Mouse (Mus musculus): ENCODE results near the gene Fam120b. TPM values are rescaled to one million over a fixed set of nuclear protein-coding genes. Genes with fewer than 3 reads are reported as not detected.

Fam120b gene
- total and polyA plus RNA-seq, 3 experiments = 17.2 to 19.5 (median 18.1) TPM

- dilution Hi-C loops (cut with MboI; ENCODE audit: extremely low pct_ligation_motif_present, extremely low pct_unique_long_range_greater_than_20kb, low sequenced_read_pairs) (no loop called here), in situ Hi-C loops (cut with MboI; ENCODE audit: low pct_ligation_motif_present, low pct_unique_long_range_greater_than_20kb, low sequenced_read_pairs) (no loop called here)
- H3K27ac ChIP-seq (ENCODE audit: insufficient read depth, low read depth) = no peak overlapping the region
- DNase-seq (ENCODE audit: extremely low read depth) = no peak
- no peaks in the 10 kb centered on the region for H3K36me3 ChIP-seq (replicated peaks in 1 of 2; ENCODE audit: control insufficient read depth in 1 of 2, insufficient read depth in 1 of 2, low read length in 1 of 2)
- TF ChIP-seq MAX (IDR thresholded peaks at IDR 0.05; ENCODE audit: low read length) = no peak
- TF ChIP-seq MXI1 (IDR thresholded peaks at IDR 0.05; ENCODE audit: low read depth, low read length) = no peak
- no peak for TF ChIP-seq PAX5 (IDR thresholded peaks at IDR 0.05; ENCODE audit: low read length)
- TF ChIP-seq RCOR1 (conservative IDR thresholded peaks at IDR 0.05; ENCODE audit: low read depth, low read length) = no peak
- TF ChIP-seq NELFE (IDR thresholded peaks at IDR 0.05; ENCODE audit: low read depth, low read length) = no peak
- TF ChIP-seq MYC (IDR thresholded peaks at IDR 0.05; ENCODE audit: low read depth, low read length) = no peak
- no peak for TF ChIP-seq GABPA (IDR thresholded peaks at IDR 0.05; ENCODE audit: insufficient replicate concordance, low read depth, low read length)
- no peak for TF ChIP-seq IRF4 (IDR thresholded peaks at IDR 0.05; ENCODE audit: low read depth, low read length)
- no peak for TF ChIP-seq POLR2AphosphoS2 (IDR thresholded peaks at IDR 0.05; ENCODE audit: low read depth, low read length)
- TF ChIP-seq CHD2 (IDR thresholded peaks at IDR 0.05; ENCODE audit: low read length) = no peak
- no peak overlapping the region for H3K4me3 ChIP-seq (replicated peaks in 1 of 3; ENCODE audit: low read depth in 2 of 3, low read length in 2 of 3, poor library complexity in 1 of 3)
- no peak overlapping the region for H3K4me2 ChIP-seq (ENCODE audit: insufficient read depth, low read depth, poor library complexity, severe bottlenecking)
- no peaks in the 10 kb centered on the region for H3K9me3 ChIP-seq (replicated peaks; ENCODE audit: low read length)
- peaks cover 7 to 21% of the 10 kb centered on the region in 2 experiments for H3K4me1 ChIP-seq (ENCODE audit: control insufficient read depth in 1 of 2, insufficient read depth in 2 of 2)
- H3K79me2 ChIP-seq (replicated peaks; ENCODE audit: control insufficient read depth, extremely low read depth, insufficient read depth, poor library complexity, severe bottlenecking) = no peaks in the 10 kb centered on the region
- H3K27me3 ChIP-seq (replicated peaks) = peaks cover 67% of the 10 kb centered on the region
- no peak overlapping the region for H3K9ac ChIP-seq (ENCODE audit: insufficient read depth, low read depth)
Observed at GRCm38 (mm10) chr17:15372931-15373652, 22.9 kb upstream of the Fam120b start.

- Histone ChIP-seq H3K27me3 (replicated peaks) (peaks cover 77% of the 10 kb centered on the region), H3K4me2 (ENCODE audit: insufficient read depth, low read depth, poor library complexity, severe bottlenecking) (peak overlapping the region; percentile 99), H3K4me1 (ENCODE audit: control insufficient read depth in 1 of 2, insufficient read depth in 2 of 2) (peaks cover 7 to 21% of the 10 kb centered on the region in 2 experiments), H3K4me3 (replicated peaks in 1 of 3; ENCODE audit: low read depth in 2 of 3, low read length in 2 of 3, poor library complexity in 1 of 3) (peak overlapping the region in 2 of 3 experiments; percentile 55 to 72), H3K27ac (ENCODE audit: insufficient read depth, low read depth) (no peak overlapping the region), H3K9ac (ENCODE audit: insufficient read depth, low read depth) (no peak overlapping the region), H3K36me3 (replicated peaks in 1 of 2; ENCODE audit: control insufficient read depth in 1 of 2, insufficient read depth in 1 of 2, low read length in 1 of 2) (no peaks in the 10 kb centered on the region), H3K79me2 (replicated peaks; ENCODE audit: control insufficient read depth, extremely low read depth, insufficient read depth, poor library complexity, severe bottlenecking) (no peaks in the 10 kb centered on the region), H3K9me3 (replicated peaks; ENCODE audit: low read length) (no peaks in the 10 kb centered on the region)
- no peak for DNase-seq (ENCODE audit: extremely low read depth)
- in situ Hi-C loops (cut with MboI; ENCODE audit: low pct_ligation_motif_present, low pct_unique_long_range_greater_than_20kb, low sequenced_read_pairs) = no loop called here
- dilution Hi-C loops (cut with MboI; ENCODE audit: extremely low pct_ligation_motif_present, extremely low pct_unique_long_range_greater_than_20kb, low sequenced_read_pairs) = no loop called here
- TF ChIP-seq SIN3A (IDR thresholded peaks at IDR 0.05; ENCODE audit: low read length) (no peak), MXI1 (IDR thresholded peaks at IDR 0.05; ENCODE audit: low read depth, low read length) (no peak), IRF4 (IDR thresholded peaks at IDR 0.05; ENCODE audit: low read depth, low read length) (no peak), MYC (IDR thresholded peaks at IDR 0.05; ENCODE audit: low read depth, low read length) (no peak), EP300 (IDR thresholded peaks at IDR 0.05; ENCODE audit: low read length) (no peak), ZMIZ1 (IDR thresholded peaks at IDR 0.05; ENCODE audit: low read depth, low read length) (no peak), TCF12 (IDR thresholded peaks at IDR 0.05; ENCODE audit: low read depth, low read length) (no peak), GABPA (IDR thresholded peaks at IDR 0.05; ENCODE audit: insufficient replicate concordance, low read depth, low read length) (no peak), NRF1 (IDR thresholded peaks at IDR 0.05; ENCODE audit: low read depth, low read length) (no peak), NELFE (IDR thresholded peaks at IDR 0.05; ENCODE audit: low read depth, low read length) (no peak), PAX5 (IDR thresholded peaks at IDR 0.05; ENCODE audit: low read length) (no peak), MEF2A (IDR thresholded peaks at IDR 0.05; ENCODE audit: borderline replicate concordance, low read depth, low read length) (no peak), HCFC1 (IDR thresholded peaks at IDR 0.05; ENCODE audit: low read depth, low read length) (no peak), JUN (IDR thresholded peaks at IDR 0.05; ENCODE audit: insufficient read depth, low read depth, low read length) (no peak), MAZ (IDR thresholded peaks at IDR 0.05; ENCODE audit: low read depth, low read length) (no peak), BHLHE40 (IDR thresholded peaks at IDR 0.05; ENCODE audit: low read depth, low read length) (no peak), SMC3 (IDR thresholded peaks at IDR 0.05; ENCODE audit: low read depth, low read length) (no peak), CHD1 (IDR thresholded peaks at IDR 0.05; ENCODE audit: low read depth, low read length) (no peak)
Observed at GRCm38 (mm10) chr17:15374321-15375141, 21.5 kb upstream of the Fam120b start.
